Mouse (Mus musculus) spleen, postnatal 4 days (tissue): ENCODE results near the gene Vps9d1.
A peak's percentile ranks its signal among the peaks of the same experiment; 100 is the strongest.
"Not testable (repeated sequence)": the region's sequence is repeated elsewhere in the genome, so short reads cannot be mapped to it uniquely, and the experiment has no call there.

Experiments
- DNase-seq, 2 experiments: peaks; one replicate each; pipeline ENCODE4 v3.0.0; 2022; ENCODE audit warnings: low spot score in 2 of 2

Vps9d1 gene

DNA sequence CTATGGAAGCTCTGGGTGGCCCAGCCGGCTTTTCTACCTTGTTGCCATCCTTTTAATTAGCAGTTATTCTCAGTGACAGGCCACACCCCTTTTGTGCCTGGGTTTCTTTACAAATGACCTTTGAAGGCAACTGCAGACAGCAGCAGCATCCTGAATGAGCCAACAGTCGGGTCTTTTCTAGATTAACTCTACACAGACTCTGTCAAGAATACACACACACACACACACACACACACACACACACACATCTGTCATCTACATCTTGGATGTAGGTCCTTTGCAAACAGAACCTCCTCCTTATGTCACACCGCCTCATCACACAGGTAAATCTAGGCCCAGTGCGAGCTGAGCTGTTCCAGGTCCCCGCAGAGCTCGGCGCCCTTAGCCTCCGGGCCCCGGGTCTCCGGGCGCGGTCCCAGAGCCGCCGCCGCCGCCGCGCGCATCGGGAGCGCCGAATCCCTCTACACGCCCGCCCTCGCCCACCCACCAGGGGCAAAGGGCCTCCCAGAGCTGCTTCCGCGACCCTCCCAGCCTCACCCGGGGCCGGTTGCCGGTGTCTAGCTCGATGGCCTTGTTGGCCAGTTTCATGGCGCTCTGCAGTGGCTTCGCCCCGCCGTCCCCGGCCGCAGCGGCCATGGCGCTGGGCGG is 573 bp downstream of the Vps9d1 start:
- DNase-seq, result no peak

DNA sequence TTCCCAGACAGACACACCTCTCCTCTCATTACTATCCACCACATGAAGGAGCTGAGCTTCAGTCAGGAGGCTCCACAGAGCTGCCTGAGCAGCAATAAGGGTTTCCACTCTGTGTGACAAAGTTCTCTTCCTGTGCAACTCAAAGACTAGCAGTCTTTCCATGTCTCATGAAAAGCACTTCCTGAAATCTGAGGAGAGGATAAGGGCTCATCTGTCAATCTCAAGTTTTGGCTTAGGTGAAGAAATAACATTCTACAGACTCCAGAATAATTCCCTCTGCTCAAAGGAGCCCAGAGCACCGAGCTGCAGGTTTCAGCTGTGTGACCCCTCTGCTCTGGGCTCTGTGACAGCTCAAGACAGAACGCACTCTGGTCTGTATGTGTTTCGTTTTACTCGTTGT is 1.2 kb downstream of the Vps9d1 start:
- DNase-seq, result no peak

DNA sequence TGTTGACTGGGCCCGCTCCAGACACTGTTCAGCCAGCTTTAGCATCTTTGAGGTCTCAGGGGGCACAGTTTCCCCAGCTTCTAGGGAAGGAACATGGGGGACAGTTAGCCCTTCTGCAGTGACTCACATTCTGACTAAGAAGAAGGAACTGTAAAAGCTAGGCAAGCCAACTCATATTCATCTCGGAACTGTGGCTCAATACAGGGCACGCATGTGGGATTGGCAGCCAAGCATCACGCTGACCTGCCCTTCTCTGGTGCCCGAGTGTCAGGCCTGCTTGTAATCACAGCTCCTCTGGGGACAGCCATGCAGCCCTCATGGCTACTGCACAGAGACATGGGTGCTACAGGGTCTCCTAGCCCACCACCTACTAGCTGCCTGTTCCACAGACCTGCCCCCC is 3.2 kb downstream of the Vps9d1 start:
- no peak for DNase-seq

DNA sequence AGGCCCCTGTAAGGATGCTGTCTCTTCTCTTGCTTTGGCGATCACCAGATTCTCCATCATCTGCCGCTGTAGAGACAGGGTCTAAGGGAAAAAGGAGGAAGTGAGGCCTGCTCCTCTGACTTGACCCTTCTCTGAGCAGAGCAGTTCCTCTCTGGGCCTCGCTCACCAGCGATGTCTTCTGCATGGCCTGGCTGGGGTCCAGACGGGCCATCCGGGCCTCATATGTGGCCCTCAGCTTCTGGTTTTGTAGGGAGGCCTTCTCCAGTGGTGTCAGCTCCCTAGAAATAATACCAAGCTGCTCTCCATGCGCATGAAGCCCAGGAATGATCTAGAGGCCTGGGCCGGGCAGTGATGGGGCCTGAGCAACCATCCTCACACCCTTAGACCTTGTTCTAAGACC is 5.6 kb downstream of the Vps9d1 start:
- DNase-seq, result peak in 1 of 2 experiments; percentile 58

DNA sequence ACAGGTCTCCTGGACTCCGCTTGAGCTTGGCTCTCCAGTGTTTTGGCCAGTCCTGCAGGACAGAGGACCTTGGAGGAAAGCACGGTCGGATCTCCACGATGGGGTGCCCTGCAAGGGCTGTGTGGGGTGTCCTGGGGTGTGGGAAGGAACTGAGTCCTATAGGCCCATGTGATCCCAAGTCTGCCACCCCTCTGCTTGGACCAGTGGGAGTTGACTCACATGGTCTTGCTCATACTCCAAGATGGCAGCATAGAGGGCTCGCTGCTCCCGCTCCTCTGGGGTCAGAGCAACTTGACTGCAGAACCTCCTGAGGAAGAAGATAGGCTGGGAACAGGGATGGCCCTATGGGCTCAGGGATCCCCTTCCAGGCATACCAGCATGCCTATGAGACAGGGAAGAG is 6.4 kb downstream of the Vps9d1 start:
- peak in 1 of 2 experiments; percentile 58 for DNase-seq

DNA sequence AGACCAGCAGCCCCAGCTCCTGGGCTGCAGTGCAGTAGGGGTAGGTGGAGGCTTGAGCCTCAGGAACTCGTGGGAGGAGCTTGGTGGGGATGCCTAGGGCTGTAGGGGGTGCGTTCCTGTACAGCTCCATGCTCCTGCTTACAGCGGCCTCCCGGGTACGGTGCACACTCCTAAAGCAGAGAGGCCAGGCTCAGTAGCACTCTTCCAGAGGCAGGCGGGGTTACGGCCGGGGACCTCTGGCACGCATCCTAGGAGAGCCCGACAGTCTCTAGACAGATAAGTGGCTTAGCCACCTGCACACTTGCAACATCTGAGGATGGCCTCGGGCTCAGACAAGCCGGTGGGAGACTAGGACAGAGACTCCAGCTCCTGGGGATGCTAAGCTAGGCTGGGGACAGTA is 8.6 kb downstream of the Vps9d1 start:
- peak in 1 of 2 experiments; percentile 58 for DNase-seq

DNA sequence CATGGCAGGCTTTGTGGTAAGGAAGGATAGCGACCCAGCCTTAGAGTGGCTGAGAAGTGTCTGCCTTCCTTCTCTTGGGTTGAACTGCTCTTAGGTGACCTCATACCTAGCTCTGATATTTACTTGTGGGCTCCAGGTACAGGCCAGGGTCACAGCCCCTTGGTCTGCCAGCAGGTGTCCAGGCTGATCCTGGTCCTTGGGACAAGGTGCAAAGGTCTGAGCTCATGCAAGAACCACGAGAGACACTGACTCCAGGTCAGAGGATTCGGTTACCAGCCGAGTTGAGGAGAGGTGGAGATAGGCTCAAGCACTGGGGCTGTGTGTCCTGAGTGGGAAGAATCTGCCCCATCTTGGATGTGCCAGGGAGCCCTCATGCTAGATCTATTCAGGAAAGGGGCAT is 9.8 kb downstream of the Vps9d1 start:
- peak in 1 of 2 experiments; percentile 59 for DNase-seq

DNA sequence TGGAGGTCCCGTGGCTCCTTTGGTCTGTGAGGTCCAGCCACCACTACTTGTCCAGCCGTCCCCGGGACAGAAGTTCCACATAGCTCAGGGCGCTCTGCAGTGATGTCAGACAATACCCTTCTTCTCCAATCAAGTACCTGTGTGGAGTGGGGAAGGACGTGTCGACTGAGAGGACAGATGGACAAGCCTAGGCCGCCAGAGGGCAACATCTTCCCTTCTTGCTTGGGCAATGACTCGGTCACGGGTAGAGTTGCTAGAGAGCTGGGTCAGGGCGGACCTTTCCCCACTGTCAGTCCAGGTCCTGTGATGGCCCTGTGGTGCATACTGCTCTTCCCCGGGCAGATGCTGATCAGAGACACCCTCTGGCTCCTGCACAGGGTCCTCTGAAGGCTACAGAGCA is 11.1 kb downstream of the Vps9d1 start:
- DNase-seq, result no peak

DNA sequence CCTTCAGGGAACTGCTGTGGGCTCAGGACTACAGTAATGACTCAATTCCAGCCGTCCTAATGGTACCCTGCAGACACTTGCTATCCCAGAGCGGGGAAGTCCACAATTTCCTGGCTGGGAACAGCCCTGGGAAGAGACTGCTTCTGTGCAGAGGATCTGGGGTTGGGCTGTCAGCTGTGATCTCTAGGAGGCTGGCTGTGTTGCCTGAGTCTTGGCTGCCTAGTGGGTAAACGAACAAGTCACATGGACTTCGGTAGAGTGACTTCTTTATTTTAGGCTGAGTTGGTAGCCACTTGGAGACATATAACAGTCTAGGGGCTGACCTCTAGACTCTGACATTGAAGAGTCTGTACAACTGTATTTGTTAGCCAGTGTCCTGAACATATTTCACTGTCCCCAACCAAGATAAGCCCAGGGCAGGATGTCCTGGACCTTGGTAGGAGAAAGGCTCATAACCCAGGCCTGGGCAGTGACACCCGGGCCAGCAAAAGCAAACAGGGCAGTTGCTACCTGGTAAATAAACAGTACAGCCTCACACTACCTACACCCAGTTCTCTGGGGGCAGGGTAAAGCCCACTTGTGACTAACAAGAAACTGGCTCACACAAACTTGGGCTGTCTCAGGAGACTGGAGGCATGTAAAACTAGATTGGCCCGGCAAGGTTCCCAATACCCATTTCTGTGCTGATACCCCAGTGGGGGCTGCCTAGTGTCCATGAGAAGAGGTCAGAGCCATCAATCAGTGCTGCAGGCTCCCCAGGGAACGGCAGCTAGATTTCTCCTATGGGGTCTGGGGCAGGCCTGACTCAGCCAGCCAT is 11.8 kb downstream of the Vps9d1 start:
- DNase-seq, result no peak

DNA sequence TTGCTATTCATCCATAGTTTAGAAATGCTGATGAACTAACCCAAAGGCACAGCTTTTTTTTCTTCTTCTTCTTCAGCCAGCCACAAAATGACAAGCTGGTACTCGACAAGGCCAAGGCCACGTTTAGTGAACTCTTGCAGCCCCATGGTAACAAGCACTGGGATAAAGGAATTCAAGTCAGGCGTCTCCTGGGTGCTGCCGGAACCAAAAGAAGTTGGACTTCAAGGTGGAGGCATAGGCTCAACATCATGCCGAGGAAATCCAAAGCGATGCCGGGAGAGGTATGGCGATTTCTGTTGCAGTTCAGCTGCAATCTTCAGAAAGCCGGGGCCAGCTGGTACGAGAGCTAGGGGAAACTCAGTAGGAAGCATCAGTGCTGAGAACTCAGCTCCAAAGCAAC is 14.8 kb downstream of the Vps9d1 start:
- DNase-seq, result no peak

DNA sequence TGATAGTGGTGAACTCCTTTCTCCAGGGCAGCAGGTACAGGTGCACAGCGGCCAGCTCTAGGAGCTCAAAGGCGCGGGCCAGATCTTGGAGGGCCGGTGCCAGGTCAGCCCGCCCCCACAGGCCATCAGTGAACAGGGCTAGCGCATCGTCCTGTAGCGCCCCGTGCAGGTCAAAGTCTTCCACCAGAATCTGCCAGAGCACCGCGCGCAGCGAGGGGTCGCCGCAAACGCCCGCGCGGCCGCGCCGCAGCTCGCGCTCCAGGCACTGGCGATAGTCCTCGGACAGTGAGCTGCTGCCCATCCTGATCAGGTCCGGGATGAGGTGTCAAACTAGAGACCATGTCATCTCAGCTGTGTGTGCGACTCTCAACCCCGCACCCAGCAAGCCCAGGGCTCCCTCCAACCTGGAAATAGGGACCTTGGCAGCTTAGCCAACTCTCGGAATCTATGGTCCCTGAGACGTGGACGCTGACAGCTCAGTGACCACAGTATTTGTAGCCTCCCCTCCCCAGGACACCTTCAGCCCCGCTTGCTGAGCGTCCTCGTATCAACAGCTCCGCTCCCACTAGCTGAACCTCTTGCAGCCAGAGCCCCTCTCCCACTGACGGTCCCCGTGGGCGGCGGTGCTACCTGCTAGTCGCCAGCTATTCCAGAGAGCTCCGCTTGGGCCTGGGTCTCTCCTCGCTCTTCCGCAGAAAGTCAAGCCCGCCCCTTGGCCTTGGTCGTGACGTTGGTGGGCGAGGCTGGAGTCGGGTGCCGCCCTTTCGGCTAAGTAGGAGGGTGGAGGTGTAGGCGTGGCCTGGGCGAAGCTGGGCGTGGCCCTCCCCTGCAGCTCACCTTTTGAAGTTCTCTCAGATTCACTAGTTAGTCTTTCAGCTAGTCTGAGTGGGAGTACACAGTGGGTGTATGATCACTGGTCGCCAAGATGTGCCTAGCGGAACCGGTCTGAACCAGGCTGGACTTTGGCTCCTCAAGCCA is 18.3 kb downstream of the Vps9d1 start, which contains the start of gene Spata2l:
Gene Spata2l (minus strand): TSS at position 714 of the 978 bp plus-strand sequence.
- peak; percentile 86 to 91 for DNase-seq

DNA sequence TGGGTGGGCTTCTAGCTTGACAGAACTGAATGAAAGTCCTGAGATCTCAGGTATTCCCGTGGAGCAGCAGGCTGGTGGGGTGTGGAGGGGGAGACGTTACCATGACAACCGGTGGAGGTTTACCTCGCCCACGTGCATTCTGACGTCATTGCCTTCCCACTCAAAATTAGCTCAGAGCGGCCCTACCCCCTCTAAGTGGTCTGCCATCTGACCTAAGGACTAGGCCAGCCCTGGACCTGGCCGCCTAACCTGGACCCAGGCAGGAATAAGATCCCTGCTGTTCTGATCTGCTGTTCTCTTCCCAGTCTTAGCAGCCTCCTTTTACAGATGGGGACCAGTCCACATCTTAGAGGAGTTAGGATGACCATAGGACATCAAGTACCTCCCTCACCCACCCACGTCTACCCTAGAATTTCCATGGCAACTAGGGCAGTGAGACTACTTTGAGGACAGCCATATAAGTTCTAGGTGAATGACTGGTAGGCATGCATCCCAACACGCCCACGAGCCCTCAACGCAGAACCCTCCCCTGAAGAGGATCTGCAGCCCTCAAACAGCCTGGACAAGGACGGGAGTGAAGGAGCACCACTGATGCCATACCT is 19.1 kb downstream of the Vps9d1 start:
- no peak for DNase-seq

DNA sequence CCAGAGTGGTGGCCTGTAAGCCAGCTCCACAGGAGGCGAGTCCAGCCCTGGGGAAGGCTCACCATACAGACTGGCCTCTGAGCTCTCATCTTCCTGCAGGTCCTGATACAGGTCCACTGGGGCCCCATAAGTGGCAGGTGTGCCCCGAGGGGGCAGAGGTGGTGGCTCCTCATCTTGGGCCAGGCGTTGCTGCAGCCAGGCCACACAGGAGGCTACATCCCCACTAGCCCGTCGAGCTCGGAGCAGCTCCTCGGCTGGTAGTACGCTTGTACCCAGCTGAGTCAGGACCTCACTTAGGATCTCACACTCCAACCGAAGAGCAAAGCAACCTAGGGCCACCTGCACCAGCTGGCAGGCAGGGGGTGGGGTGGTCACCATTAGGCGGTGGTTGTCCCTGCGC is 20.4 kb downstream of the Vps9d1 start:
- no peak for DNase-seq

DNA sequence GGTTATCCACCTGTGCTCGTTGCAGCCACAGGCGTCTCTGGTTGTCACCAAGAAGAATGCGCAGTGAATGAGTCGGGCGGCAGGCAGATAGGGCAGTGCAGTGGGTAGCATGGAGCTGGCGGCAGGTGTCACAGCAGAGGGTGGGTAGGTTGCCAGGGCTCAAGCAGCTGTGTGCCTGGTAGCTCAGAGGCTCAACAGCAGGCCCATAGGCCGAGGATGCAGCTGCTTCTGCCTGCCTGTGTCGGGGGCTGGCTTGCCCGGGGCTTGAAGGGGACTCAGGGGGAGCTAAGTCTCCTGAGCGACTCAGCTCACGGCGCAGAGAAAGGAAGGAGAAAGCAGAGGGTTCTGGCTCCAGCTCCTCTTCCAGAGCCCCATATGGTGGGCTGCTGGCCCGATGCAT is 20.8 kb downstream of the Vps9d1 start:
- no peak for DNase-seq

DNA sequence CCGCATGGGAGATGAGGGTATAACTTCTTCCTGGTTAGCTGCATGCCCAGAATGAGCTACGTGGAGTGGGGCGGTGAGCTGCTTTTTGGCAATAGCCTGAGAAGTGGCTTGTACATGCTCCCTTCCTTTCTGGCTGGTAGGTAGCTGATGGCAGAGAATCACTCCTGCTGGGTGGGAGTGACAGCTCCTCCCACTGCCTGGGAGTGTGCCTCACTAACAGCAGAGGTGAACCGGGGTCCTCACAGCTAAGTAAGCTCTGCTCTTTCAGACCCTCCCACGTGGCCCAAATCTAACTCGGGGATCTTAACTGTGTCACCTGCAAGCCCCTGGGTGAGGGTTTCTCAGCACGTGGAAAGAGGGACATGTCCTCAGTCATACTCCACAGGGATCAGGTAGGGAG is 21.6 kb downstream of the Vps9d1 start:
- DNase-seq, result no peak

DNA sequence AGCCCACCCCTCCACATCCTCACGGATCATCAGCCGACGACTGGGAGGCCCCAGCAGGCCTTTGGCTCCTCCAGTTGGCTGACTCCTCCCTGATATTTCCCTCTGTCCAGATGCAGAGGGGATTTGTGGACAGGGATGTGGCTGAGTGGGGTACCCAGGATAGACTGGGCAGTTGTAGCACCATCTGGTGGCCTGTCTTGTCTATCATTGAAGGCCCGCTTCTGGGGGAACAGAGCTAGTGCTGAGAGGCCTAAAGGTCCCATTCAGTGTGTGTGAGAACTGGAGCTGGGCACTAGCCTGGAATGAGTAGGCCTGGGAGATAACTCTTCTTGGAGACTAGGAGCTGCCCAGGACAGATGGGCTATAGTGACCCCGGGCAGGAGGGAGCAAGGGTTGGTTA is 22.4 kb downstream of the Vps9d1 start:
- DNase-seq, result no peak

DNA sequence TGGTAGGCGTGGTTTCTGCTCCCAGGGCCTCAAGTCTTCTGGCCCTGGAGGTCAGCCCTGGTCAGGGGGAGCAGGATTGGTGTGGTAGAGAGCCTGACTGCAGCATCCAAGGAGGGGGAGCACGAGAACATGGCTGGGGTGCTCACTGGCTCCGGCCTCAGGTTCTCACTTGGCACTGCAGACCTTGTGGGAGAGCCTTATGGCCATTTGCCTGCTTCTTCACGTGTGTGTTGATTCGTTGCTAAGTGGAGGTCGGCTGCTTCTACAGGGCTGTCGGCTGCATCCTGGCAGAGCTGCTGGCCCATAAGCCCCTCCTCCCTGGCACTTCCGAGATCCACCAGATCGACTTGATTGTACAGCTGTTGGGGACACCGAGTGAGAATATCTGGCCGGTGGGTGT is 23.8 kb downstream of the Vps9d1 start:
- DNase-seq, result not testable (repeated sequence)

DNA sequence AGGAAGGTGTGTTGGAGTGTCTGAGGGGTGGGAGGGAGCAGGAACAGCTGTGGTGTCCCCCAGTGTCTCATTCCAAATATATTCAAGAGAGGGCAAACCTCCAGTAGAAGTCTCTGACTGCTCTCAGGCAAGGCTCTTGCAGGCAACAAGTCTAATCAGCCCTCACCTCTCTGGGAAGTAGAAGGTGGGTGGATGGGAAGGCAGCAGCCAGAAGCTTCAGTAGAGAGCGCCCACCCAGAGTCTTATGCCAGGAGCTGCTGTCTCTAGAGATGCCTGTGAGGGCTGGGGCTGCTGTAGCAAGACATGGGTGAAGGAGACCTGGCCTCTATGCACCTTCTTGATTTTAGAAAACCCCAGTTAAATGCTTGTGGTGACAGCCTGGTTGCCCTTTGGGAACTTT is 25.7 kb downstream of the Vps9d1 start:
- DNase-seq, result no peak

DNA sequence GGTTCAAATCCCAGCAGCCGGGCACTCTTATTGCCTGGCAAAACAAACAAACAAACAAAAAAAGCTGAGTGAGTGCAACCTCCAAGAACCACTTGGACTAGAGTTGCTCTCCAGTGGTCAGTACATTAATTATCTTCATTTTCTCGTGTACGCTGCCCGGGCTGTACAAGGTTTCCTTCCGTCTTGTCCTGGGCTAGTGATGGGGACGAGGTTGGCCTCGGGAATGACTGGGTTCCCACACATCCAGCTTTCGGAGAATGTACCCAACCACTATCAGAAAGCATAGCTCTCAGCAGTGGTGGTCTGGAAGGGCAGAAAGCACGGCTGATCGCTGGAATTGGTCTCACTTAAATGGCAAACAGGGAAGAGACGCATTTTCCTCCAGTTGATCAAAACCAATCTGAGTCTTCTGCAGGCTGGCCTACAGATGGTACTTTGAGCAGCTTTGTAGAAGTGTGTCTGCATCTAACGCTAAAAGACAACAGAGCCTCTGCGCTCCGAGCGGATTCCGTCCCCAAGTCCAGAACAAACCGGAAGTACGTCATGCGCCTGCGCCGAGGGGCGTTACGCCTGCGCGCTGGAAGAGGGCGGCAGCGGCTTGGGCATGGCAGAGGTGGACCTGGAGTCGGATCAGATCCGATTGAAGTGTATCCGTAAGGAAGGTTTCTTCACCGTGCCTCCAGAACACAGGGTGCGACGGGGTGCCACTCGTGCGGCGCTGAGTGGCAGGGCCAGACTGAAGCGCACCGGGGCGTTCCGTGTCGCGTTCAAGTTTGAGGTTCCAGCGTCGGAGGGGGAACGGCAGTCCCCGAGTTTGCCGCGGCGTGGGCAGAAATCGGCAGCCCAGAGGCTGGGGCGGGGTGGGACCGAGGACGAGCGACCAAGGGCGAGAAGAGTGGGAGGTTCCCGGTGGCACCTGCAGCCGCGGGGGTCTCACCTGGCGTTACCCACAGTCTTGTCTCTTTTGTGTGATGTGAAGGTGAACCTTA is 29.6 kb downstream of the Vps9d1 start, which contains the start of gene Cdk10:
Gene Cdk10 (plus strand): TSS at position 565 of the 989 bp plus-strand sequence.
- peak; percentile 89 to 96 for DNase-seq

DNA sequence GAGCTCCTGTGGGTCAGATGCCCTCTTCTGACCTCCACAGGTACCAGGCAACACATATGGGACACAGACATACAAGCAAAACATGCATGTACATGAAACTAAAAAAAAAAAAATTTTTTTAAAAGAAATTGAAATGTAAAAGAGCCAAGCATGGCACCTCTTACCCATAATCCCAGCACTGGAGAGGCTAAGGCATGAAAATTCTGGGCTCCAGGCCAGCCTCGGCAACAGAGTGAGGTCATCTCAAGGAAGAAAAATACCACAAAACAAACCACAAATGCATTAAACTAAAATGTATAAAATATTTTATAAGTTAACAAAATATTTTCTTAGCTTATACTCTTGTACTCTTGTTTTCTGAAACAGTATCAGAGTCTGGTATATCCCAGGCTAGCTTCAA is 33.2 kb downstream of the Vps9d1 start:
- DNase-seq, result no peak
